Mouse (Mus musculus): Measurements from ENCODE around the gene Zfc3h1. TPM values are rescaled to one million over a fixed set of nuclear protein-coding genes. Genes with fewer than 3 reads are reported as not detected.

Zfc3h1 gene
- polyA plus RNA-seq, 1 experiment from 2014 or later: 18.6 TPM

- H3K9ac ChIP-seq: no peak overlapping the region
- WGBS: 55% methylated on average over 7 of the region's 7 CpGs
- no peak overlapping the region for H3K4me2 ChIP-seq
- no peaks in the 10 kb centered on the region for H3K36me3 ChIP-seq
- H3K4me1 ChIP-seq: 0 out of 2 replicates have a peak, but pooled peaks cover 7% of the 10 kb centered on the region
- H3K4me3 ChIP-seq: no peak overlapping the region
- no peaks in the 10 kb centered on the region for H3K27me3 ChIP-seq
- ATAC-seq (ENCODE audit: borderline replicate concordance, extremely low read depth, low FRiP score, low TSS enrichment): no peak
- no peak overlapping the region for H3K27ac ChIP-seq
- no peaks in the 10 kb centered on the region for H3K9me3 ChIP-seq
Measured at GRCm38 (mm10) chr10:115465072-115465471, 80.3 kb downstream of the Zfc3h1 start.

GRCm38 (mm10) chr10:115465778-115466177 lies 81.0 kb downstream of the Zfc3h1 start:
- no peak for ATAC-seq (ENCODE audit: borderline replicate concordance, extremely low read depth, low FRiP score, low TSS enrichment)
- 42% methylated on average over 6 of the region's 6 CpGs for WGBS

GRCm38 (mm10) chr10:115467985-115468384 lies 83.2 kb downstream of the Zfc3h1 start:
- 88% methylated on average over 8 of the region's 8 CpGs for WGBS
- H3K36me3 ChIP-seq: no peaks in the 10 kb centered on the region
- H3K4me1 ChIP-seq: 0 out of 2 replicates have a peak, but pooled peaks cover 3% of the 10 kb centered on the region
- H3K4me3 ChIP-seq: no peak overlapping the region
- ATAC-seq (ENCODE audit: borderline replicate concordance, extremely low read depth, low FRiP score, low TSS enrichment): no peak
- H3K9ac ChIP-seq: no peak overlapping the region
- no peak overlapping the region for H3K27ac ChIP-seq
- H3K9me3 ChIP-seq: no peaks in the 10 kb centered on the region
- H3K4me2 ChIP-seq: no peak overlapping the region
- H3K27me3 ChIP-seq: no peaks in the 10 kb centered on the region

More at GRCm38 (mm10) chr10:115465778-115466177, 81.0 kb downstream of the Zfc3h1 start:
- no peaks in the 10 kb centered on the region for H3K9me3 ChIP-seq
- H3K36me3 ChIP-seq: no peaks in the 10 kb centered on the region
- 0 out of 2 replicates have a peak, but pooled peaks cover 7% of the 10 kb centered on the region for H3K4me1 ChIP-seq
- no peak overlapping the region for H3K9ac ChIP-seq
- no peak overlapping the region for H3K4me2 ChIP-seq
- no peak overlapping the region for H3K4me3 ChIP-seq
- H3K27ac ChIP-seq: no peak overlapping the region
- H3K27me3 ChIP-seq: no peaks in the 10 kb centered on the region

GRCm38 (mm10) chr10:115468632-115469031 lies 83.9 kb downstream of the Zfc3h1 start:
- H3K4me1 ChIP-seq: 0 out of 2 replicates have a peak, but pooled peaks cover 3% of the 10 kb centered on the region
- H3K4me2 ChIP-seq: no peak overlapping the region
- no peaks in the 10 kb centered on the region for H3K27me3 ChIP-seq
- 60% methylated on average over 7 of the region's 7 CpGs for WGBS
- no peak for ATAC-seq (ENCODE audit: borderline replicate concordance, extremely low read depth, low FRiP score, low TSS enrichment)
- H3K9me3 ChIP-seq: no peaks in the 10 kb centered on the region
- H3K27ac ChIP-seq: no peak overlapping the region
- no peak overlapping the region for H3K4me3 ChIP-seq
- no peak overlapping the region for H3K9ac ChIP-seq
- no peaks in the 10 kb centered on the region for H3K36me3 ChIP-seq

- Histone ChIP-seq H3K9ac (no peak overlapping the region), H3K27ac (no peak overlapping the region), H3K4me3 (no peak overlapping the region), H3K27me3 (no peaks in the 10 kb centered on the region), H3K9me3 (no peaks in the 10 kb centered on the region), H3K4me1 (0 out of 2 replicates have a peak, but pooled peaks cover 3% of the 10 kb centered on the region), H3K4me2 (no peak overlapping the region), H3K36me3 (no peaks in the 10 kb centered on the region)
- ATAC-seq (ENCODE audit: borderline replicate concordance, extremely low read depth, low FRiP score, low TSS enrichment): no peak
- WGBS: 28% methylated on average over 7 of the region's 7 CpGs
Measured at GRCm38 (mm10) chr10:115469040-115469439, 84.3 kb downstream of the Zfc3h1 start.

GRCm38 (mm10) chr10:115470621-115471334 lies 86.0 kb downstream of the Zfc3h1 start:
- peak overlapping the region; percentile 45 for H3K4me2 ChIP-seq
- H3K4me1 ChIP-seq: 0 out of 2 replicates have a peak, but pooled peaks cover 3% of the 10 kb centered on the region
- no peaks in the 10 kb centered on the region for H3K27me3 ChIP-seq
- peak overlapping the region; percentile 13; the same call in 1 of the 2 replicates for H3K9ac ChIP-seq
- no peaks in the 10 kb centered on the region for H3K9me3 ChIP-seq
- ATAC-seq (ENCODE audit: borderline replicate concordance, extremely low read depth, low FRiP score, low TSS enrichment): no peak; the same call in 1 of the 2 replicates
- no peaks in the 10 kb centered on the region for H3K36me3 ChIP-seq
- no peak overlapping the region for H3K27ac ChIP-seq
- WGBS: 45% methylated on average over 17 of the region's 17 CpGs
- H3K4me3 ChIP-seq: peak overlapping the region; percentile 26

GRCm38 (mm10) chr10:115473213-115473961 lies 88.6 kb downstream of the Zfc3h1 start:
- WGBS: 85% methylated on average over 6 of the region's 6 CpGs
- no peaks in the 10 kb centered on the region for H3K36me3 ChIP-seq
- H3K27ac ChIP-seq: no peak overlapping the region
- H3K9ac ChIP-seq: no peak overlapping the region
- no peaks in the 10 kb centered on the region for H3K9me3 ChIP-seq
- no peak overlapping the region for H3K4me3 ChIP-seq
- H3K4me1 ChIP-seq: peaks cover 5% of the 10 kb centered on the region; the same call in 1 of the 2 replicates
- ATAC-seq (ENCODE audit: borderline replicate concordance, extremely low read depth, low FRiP score, low TSS enrichment): no peak
- H3K27me3 ChIP-seq: no peaks in the 10 kb centered on the region
- no peak overlapping the region for H3K4me2 ChIP-seq

GRCm38 (mm10) chr10:115475000-115475550 lies 90.3 kb downstream of the Zfc3h1 start:
- Histone ChIP-seq H3K4me3 (no peak overlapping the region), H3K9me3 (no peaks in the 10 kb centered on the region), H3K4me2 (no peak overlapping the region), H3K9ac (no peak overlapping the region), H3K27me3 (no peaks in the 10 kb centered on the region), H3K36me3 (no peaks in the 10 kb centered on the region), H3K4me1 (peaks cover 4% of the 10 kb centered on the region; the same call in 1 of the 2 replicates), H3K27ac (no peak overlapping the region)
- WGBS: 70% methylated on average over 7 of the region's 7 CpGs
- ATAC-seq (ENCODE audit: borderline replicate concordance, extremely low read depth, low FRiP score, low TSS enrichment): no peak

- 85% methylated on average over 9 of the region's 9 CpGs for WGBS
- H3K4me2 ChIP-seq: no peak overlapping the region
- no peaks in the 10 kb centered on the region for H3K36me3 ChIP-seq
- H3K9me3 ChIP-seq: no peaks in the 10 kb centered on the region
- H3K4me3 ChIP-seq: no peak overlapping the region
- H3K9ac ChIP-seq: no peak overlapping the region
- no peak; the same call in 1 of the 2 replicates for ATAC-seq (ENCODE audit: borderline replicate concordance, extremely low read depth, low FRiP score, low TSS enrichment)
- no peak overlapping the region for H3K27ac ChIP-seq
- peaks cover 4% of the 10 kb centered on the region; the same call in 1 of the 2 replicates for H3K4me1 ChIP-seq
- H3K27me3 ChIP-seq: no peaks in the 10 kb centered on the region
Measured at GRCm38 (mm10) chr10:115476506-115476905, 91.7 kb downstream of the Zfc3h1 start.

- no peak overlapping the region for H3K9ac ChIP-seq
- WGBS: 17% methylated on average over 19 of the region's 20 CpGs
- peak; percentile 64; the same call in 1 of the 2 replicates for ATAC-seq (ENCODE audit: borderline replicate concordance, extremely low read depth, low FRiP score, low TSS enrichment)
Measured at GRCm38 (mm10) chr10:115478441-115479141, 93.8 kb downstream of the Zfc3h1 start.

More at GRCm38 (mm10) chr10:115478441-115479141, 93.8 kb downstream of the Zfc3h1 start:
- Histone ChIP-seq H3K36me3 (no peaks in the 10 kb centered on the region), H3K27me3 (no peaks in the 10 kb centered on the region), H3K27ac (no peak overlapping the region), H3K4me3 (peak overlapping the region; percentile 15; the same call in 1 of the 2 replicates), H3K4me2 (peak overlapping the region; percentile 52), H3K4me1 (peaks cover 4% of the 10 kb centered on the region; the same call in 1 of the 2 replicates), H3K9me3 (no peaks in the 10 kb centered on the region)

All from lung, embryonic 15.5 days (tissue).